Mouse (Mus musculus): ENCODE data around the gene Lsm14b.

GRCm38 (mm10) chr2:180020919-180021318, 3.9 kb upstream of the Lsm14b start:
- TF ChIP-seq CTCF (IDR thresholded peaks at IDR 0.05; ENCODE audit: low read depth) (no peak), EP300 (IDR thresholded peaks at IDR 0.05; ENCODE audit: low read depth) (no peak)

Measured in liver, postnatal 0 days (tissue).